Mouse (Mus musculus): Measurements from ENCODE around the gene Pold3.

The Pold3 gene

GRCm38 (mm10) chr7:100104677-100105076, 16.7 kb downstream of the Pold3 start:
- Histone ChIP-seq H3K9me3 (ENCODE audit: low read length) (no peaks in the 10 kb centered on the region), H3K27me3 (ENCODE audit: insufficient read depth, low read length) (no peaks in the 10 kb centered on the region), H3K4me3 (replicated peaks; ENCODE audit: low read length) (no peak overlapping the region), H3K4me1 (replicated peaks; ENCODE audit: low read depth, low read length) (no peaks in the 10 kb centered on the region), H3K36me3 (ENCODE audit: insufficient read depth, low read length) (peaks cover 88% of the 10 kb centered on the region)
- no peak for TF ChIP-seq POU5F1 (IDR thresholded peaks at IDR 0.05; ENCODE audit: borderline replicate concordance, low read length)

GRCm38 (mm10) chr7:100100031-100100595, 21.3 kb downstream of the Pold3 start:
- TF ChIP-seq CTCF (conservative IDR thresholded peaks at IDR 0.05; ENCODE audit: low read length) (no peak), POU5F1 (IDR thresholded peaks at IDR 0.05; ENCODE audit: borderline replicate concordance, low read length) (no peak), NANOG (IDR thresholded peaks at IDR 0.05; ENCODE audit: borderline replicate concordance, low read length) (no peak)
- Histone ChIP-seq H3K36me3 (ENCODE audit: insufficient read depth, low read length) (peaks cover 97% of the 10 kb centered on the region), H3K4me3 (replicated peaks; ENCODE audit: low read length) (no peak overlapping the region), H3K27me3 (ENCODE audit: insufficient read depth, low read length) (no peaks in the 10 kb centered on the region), H3K4me1 (replicated peaks; ENCODE audit: low read depth, low read length) (no peaks in the 10 kb centered on the region), H3K9me3 (ENCODE audit: low read length) (no peaks in the 10 kb centered on the region)

DNA sequence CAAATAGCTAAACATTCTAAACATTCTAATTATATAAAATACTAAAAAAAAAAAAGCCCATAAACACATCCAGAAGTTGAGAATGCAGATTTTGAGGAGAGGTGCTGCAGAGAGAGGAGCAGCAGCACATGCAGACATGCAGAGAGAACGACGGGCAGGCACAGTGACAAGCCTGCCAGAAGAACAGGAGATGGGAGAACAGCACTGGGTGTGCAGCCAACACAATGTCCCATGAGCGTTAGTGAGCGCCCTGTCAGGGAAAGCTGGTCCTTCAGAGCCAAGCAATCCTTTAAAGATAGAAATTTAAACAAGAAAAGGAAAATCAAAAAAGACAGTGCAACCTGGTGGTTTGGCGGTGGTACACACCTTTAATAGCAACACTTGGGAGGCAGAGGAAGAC, 34.5 kb downstream of the Pold3 start:
- Histone ChIP-seq H3K4me1 (replicated peaks; ENCODE audit: low read depth, low read length) (peaks cover 15% of the 10 kb centered on the region; the same call in 1 of the 2 replicates), H3K27me3 (ENCODE audit: insufficient read depth, low read length) (no peaks in the 10 kb centered on the region), H3K4me3 (replicated peaks; ENCODE audit: low read length) (no peak overlapping the region), H3K9me3 (ENCODE audit: low read length) (peaks cover 8% of the 10 kb centered on the region), H3K36me3 (ENCODE audit: insufficient read depth, low read length) (peaks cover 98% of the 10 kb centered on the region)
- TF ChIP-seq POU5F1 (IDR thresholded peaks at IDR 0.05; ENCODE audit: borderline replicate concordance, low read length) (no peak), CTCF (conservative IDR thresholded peaks at IDR 0.05; ENCODE audit: low read length) (no peak), NANOG (IDR thresholded peaks at IDR 0.05; ENCODE audit: borderline replicate concordance, low read length) (no peak)

DNA sequence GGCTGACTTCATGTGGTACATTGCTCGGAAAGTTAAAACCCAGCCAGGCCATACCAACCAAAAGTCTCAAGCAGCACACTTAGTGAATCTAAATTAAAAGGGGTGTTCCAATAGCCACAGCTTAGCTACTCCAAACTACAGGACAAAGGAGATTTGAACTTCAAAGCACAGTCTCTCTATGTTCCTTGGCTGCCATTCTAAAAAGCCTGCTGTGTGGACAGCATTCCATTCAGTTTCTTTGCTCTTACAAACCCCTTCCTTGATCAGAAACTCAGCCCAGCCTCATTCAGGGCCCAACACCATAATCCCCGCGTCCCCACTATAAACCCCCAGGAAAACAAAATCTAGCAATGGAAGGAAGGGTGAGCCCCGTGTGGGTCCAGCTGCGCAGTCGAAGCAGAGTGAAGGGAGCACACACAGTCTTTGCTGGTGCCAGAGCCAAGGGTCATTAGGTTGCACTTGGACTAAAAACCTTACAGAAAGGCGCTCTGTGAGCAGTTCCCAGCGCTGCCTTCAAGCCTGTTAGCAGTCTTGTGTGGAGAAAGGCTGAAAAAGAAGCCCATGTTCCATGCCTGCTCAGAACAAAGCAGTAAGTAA, 35.1 kb downstream of the Pold3 start:
- Histone ChIP-seq H3K36me3 (ENCODE audit: insufficient read depth, low read length) (peaks cover 98% of the 10 kb centered on the region), H3K4me3 (replicated peaks; ENCODE audit: low read length) (no peak overlapping the region), H3K27me3 (ENCODE audit: insufficient read depth, low read length) (no peaks in the 10 kb centered on the region), H3K9me3 (ENCODE audit: low read length) (peaks cover 8% of the 10 kb centered on the region), H3K4me1 (replicated peaks; ENCODE audit: low read depth, low read length) (peaks cover 15% of the 10 kb centered on the region; the same call in 1 of the 2 replicates)
- TF ChIP-seq POU5F1 (IDR thresholded peaks at IDR 0.05; ENCODE audit: borderline replicate concordance, low read length) = no peak
- no peak for TF ChIP-seq CTCF (conservative IDR thresholded peaks at IDR 0.05; ENCODE audit: low read length)
- no peak for TF ChIP-seq NANOG (IDR thresholded peaks at IDR 0.05; ENCODE audit: borderline replicate concordance, low read length)

DNA sequence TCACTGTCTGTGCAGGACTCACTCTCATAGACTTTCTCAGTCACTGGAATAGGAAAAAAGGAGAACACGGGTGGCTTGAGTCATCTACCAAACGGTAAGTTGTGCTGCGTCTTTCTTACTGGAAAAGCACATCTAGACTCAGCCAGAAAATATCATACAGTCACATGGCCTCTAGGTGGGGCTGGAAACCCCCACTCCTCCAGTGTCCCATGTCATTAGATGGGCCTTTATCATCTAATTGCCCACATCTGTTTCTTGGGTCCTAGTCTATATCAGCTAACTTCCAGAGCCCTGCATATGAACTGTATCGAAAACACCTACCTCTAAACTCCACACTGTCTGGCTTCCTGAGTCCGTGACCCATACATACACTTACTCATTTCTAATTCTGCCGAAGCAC, 37.6 kb downstream of the Pold3 start:
- Histone ChIP-seq H3K27me3 (ENCODE audit: insufficient read depth, low read length) (no peaks in the 10 kb centered on the region), H3K4me1 (replicated peaks; ENCODE audit: low read depth, low read length) (peaks cover 15% of the 10 kb centered on the region; the same call in 1 of the 2 replicates), H3K9me3 (ENCODE audit: low read length) (0 out of 2 replicates have a peak, but pooled peaks cover under 1% of the 10 kb centered on the region), H3K4me3 (replicated peaks; ENCODE audit: low read length) (no peak overlapping the region), H3K36me3 (ENCODE audit: insufficient read depth, low read length) (peaks cover 89% of the 10 kb centered on the region)
- TF ChIP-seq NANOG (IDR thresholded peaks at IDR 0.05; ENCODE audit: borderline replicate concordance, low read length) = no peak
- no peak for TF ChIP-seq POU5F1 (IDR thresholded peaks at IDR 0.05; ENCODE audit: borderline replicate concordance, low read length)
- TF ChIP-seq CTCF (conservative IDR thresholded peaks at IDR 0.05; ENCODE audit: low read length) = no peak

GRCm38 (mm10) chr7:100082836-100083235, 38.5 kb downstream of the Pold3 start:
- no peaks in the 10 kb centered on the region for H3K27me3 ChIP-seq (ENCODE audit: insufficient read depth, low read length)
- H3K4me3 ChIP-seq (replicated peaks; ENCODE audit: low read length) = no peak overlapping the region
- H3K36me3 ChIP-seq (ENCODE audit: insufficient read depth, low read length) = peaks cover 86% of the 10 kb centered on the region
- TF ChIP-seq NANOG (IDR thresholded peaks at IDR 0.05; ENCODE audit: borderline replicate concordance, low read length) (no peak), POU5F1 (IDR thresholded peaks at IDR 0.05; ENCODE audit: borderline replicate concordance, low read length) (no peak), CTCF (conservative IDR thresholded peaks at IDR 0.05; ENCODE audit: low read length) (no peak)
- no peaks in the 10 kb centered on the region for H3K9me3 ChIP-seq (ENCODE audit: low read length)
- peaks cover 15% of the 10 kb centered on the region; the same call in 1 of the 2 replicates for H3K4me1 ChIP-seq (replicated peaks; ENCODE audit: low read depth, low read length)

DNA sequence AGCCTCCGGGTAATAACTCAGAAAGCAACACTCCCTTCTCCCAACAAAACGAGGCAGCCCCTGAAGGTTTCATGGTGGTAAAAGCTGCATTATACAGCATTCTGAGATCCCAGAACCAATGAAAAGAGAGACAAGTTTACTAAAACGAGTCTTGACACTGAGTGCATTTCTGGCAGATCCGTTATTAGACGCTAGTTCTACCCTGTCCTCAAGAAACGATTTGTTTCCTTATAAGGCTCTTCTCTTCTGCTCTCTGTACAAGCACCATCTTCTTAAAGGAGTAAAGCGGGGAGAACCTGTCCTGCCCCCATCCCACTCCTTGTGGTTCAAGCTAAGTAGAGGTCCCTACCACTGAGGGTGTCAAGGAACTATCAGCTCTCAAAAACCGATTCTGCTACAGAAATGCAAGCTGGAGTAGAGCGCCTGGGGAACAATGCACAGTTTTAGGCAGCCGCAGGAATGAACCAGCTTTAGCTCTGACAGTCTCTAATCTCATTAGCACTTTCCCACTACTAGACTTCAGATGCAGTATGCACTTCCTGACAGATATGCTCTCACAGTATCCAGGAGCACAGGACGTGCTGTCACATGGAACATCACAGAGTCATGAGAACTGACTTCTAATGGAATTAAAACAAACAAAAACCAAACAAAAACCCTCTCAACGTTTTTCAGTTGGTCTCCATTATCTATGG, 41.1 kb downstream of the Pold3 start:
- H3K9me3 ChIP-seq (ENCODE audit: low read length) = no peaks in the 10 kb centered on the region
- H3K36me3 ChIP-seq (ENCODE audit: insufficient read depth, low read length) = peaks cover 74% of the 10 kb centered on the region
- H3K27me3 ChIP-seq (ENCODE audit: insufficient read depth, low read length) = no peaks in the 10 kb centered on the region
- no peak overlapping the region for H3K4me3 ChIP-seq (replicated peaks; ENCODE audit: low read length)
- no peak for TF ChIP-seq CTCF (conservative IDR thresholded peaks at IDR 0.05; ENCODE audit: low read length)
- H3K4me1 ChIP-seq (replicated peaks; ENCODE audit: low read depth, low read length) = peaks cover 10% of the 10 kb centered on the region; the same call in 1 of the 2 replicates

- Histone ChIP-seq H3K36me3 (ENCODE audit: insufficient read depth, low read length) (peaks cover 42% of the 10 kb centered on the region), H3K9me3 (ENCODE audit: low read length) (no peaks in the 10 kb centered on the region), H3K27me3 (ENCODE audit: insufficient read depth, low read length) (no peaks in the 10 kb centered on the region), H3K4me1 (replicated peaks; ENCODE audit: low read depth, low read length) (no peaks in the 10 kb centered on the region), H3K4me3 (replicated peaks; ENCODE audit: low read length) (no peak overlapping the region)
- TF ChIP-seq NANOG (IDR thresholded peaks at IDR 0.05; ENCODE audit: borderline replicate concordance, low read length) (no peak), CTCF (conservative IDR thresholded peaks at IDR 0.05; ENCODE audit: low read length) (no peak), POU5F1 (IDR thresholded peaks at IDR 0.05; ENCODE audit: borderline replicate concordance, low read length) (no peak)
These were observed 44.3 kb downstream of the Pold3 start for GRCm38 (mm10) chr7:100077071-100077470.
